Mouse (Mus musculus): ENCODE data around the gene Scaf4. TPM values are rescaled to one million over a fixed set of nuclear protein-coding genes. Genes with fewer than 3 reads are reported as not detected.

The Scaf4 gene
- polyA plus RNA-seq, 1 experiment from 2014 or later = 17.5 TPM

- Histone ChIP-seq H3K4me1 (ENCODE audit: control insufficient read depth in 2 of 2, insufficient read depth in 2 of 2, low read length in 2 of 2) (peaks cover 5 to 27% of the 10 kb centered on the region in 2 experiments; a peak in 3 of 4 replicates), H3K27me3 (ENCODE audit: control insufficient read depth, insufficient read depth, low read length) (no peaks in the 10 kb centered on the region), H3K4me3 (ENCODE audit: control insufficient read depth in 1 of 2, insufficient read depth in 1 of 2, low read depth in 1 of 2, low read length in 2 of 2) (no peak overlapping the region), H3K9ac (ENCODE audit: low read length) (no peak overlapping the region), H3K4me2 (ENCODE audit: low read length) (no peak overlapping the region), H3K36me3 (ENCODE audit: control insufficient read depth, insufficient read depth, low read length) (no peaks in the 10 kb centered on the region), H3K27ac (replicated peaks in 1 of 2; ENCODE audit: control insufficient read depth in 1 of 2, insufficient read depth in 1 of 2, low read depth in 2 of 2, low read length in 2 of 2) (no peak overlapping the region), H3K9me3 (ENCODE audit: control insufficient read depth, low read length) (no peaks in the 10 kb centered on the region)
- 65% methylated on average over 6 of the region's 6 CpGs for WGBS
- no peak for ATAC-seq (ENCODE audit: insufficient number of reproducible peaks, insufficient read depth, low FRiP score, low read depth)
Observed at GRCm38 (mm10) chr16:90275521-90275920, 8.8 kb downstream of the Scaf4 start.

GRCm38 (mm10) chr16:90266581-90266980 is 17.7 kb downstream of the Scaf4 start:
- peaks cover 8% of the 10 kb centered on the region for H3K36me3 ChIP-seq (ENCODE audit: control insufficient read depth, insufficient read depth, low read length)
- no peak for ATAC-seq (ENCODE audit: insufficient number of reproducible peaks, insufficient read depth, low FRiP score, low read depth)
- H3K9ac ChIP-seq (ENCODE audit: low read length) = no peak overlapping the region
- no peaks in the 10 kb centered on the region for H3K27me3 ChIP-seq (ENCODE audit: control insufficient read depth, insufficient read depth, low read length)
- no peak overlapping the region for H3K27ac ChIP-seq (replicated peaks in 1 of 2; ENCODE audit: control insufficient read depth in 1 of 2, insufficient read depth in 1 of 2, low read depth in 2 of 2, low read length in 2 of 2)
- H3K9me3 ChIP-seq (ENCODE audit: control insufficient read depth, low read length) = no peaks in the 10 kb centered on the region
- H3K4me1 ChIP-seq (ENCODE audit: control insufficient read depth in 2 of 2, insufficient read depth in 2 of 2, low read length in 2 of 2) = peaks cover 4 to 42% of the 10 kb centered on the region in 2 experiments
- WGBS = 3% methylated on average over 1 of the region's 1 CpGs
- no peak overlapping the region for H3K4me2 ChIP-seq (ENCODE audit: low read length)
- H3K4me3 ChIP-seq (ENCODE audit: control insufficient read depth in 1 of 2, insufficient read depth in 1 of 2, low read depth in 1 of 2, low read length in 2 of 2) = no peak overlapping the region

- ATAC-seq (ENCODE audit: insufficient number of reproducible peaks, insufficient read depth, low FRiP score, low read depth) = no peak
- H3K4me3 ChIP-seq (ENCODE audit: control insufficient read depth in 1 of 2, insufficient read depth in 1 of 2, low read depth in 1 of 2, low read length in 2 of 2) = no peak overlapping the region
- no peaks in the 10 kb centered on the region for H3K27me3 ChIP-seq (ENCODE audit: control insufficient read depth, insufficient read depth, low read length)
- no peaks in the 10 kb centered on the region for H3K9me3 ChIP-seq (ENCODE audit: control insufficient read depth, low read length)
- peak overlapping the region in 1 of 2 experiments; percentile 56; a peak in 2 of 4 replicates for H3K27ac ChIP-seq (replicated peaks in 1 of 2; ENCODE audit: control insufficient read depth in 1 of 2, insufficient read depth in 1 of 2, low read depth in 2 of 2, low read length in 2 of 2)
- H3K4me2 ChIP-seq (ENCODE audit: low read length) = no peak overlapping the region
- H3K9ac ChIP-seq (ENCODE audit: low read length) = no peak overlapping the region
- peaks cover 4 to 39% of the 10 kb centered on the region in 2 experiments for H3K4me1 ChIP-seq (ENCODE audit: control insufficient read depth in 2 of 2, insufficient read depth in 2 of 2, low read length in 2 of 2)
- H3K36me3 ChIP-seq (ENCODE audit: control insufficient read depth, insufficient read depth, low read length) = peaks cover 18% of the 10 kb centered on the region
- 64% methylated on average over 1 of the region's 1 CpGs for WGBS
Observed at GRCm38 (mm10) chr16:90265106-90265505, 19.2 kb downstream of the Scaf4 start.

GRCm38 (mm10) chr16:90264021-90264420 is 20.3 kb downstream of the Scaf4 start:
- 55% methylated on average over 5 of the region's 5 CpGs for WGBS
- no peak for ATAC-seq (ENCODE audit: insufficient number of reproducible peaks, insufficient read depth, low FRiP score, low read depth)
- Histone ChIP-seq H3K9me3 (ENCODE audit: control insufficient read depth, low read length) (no peaks in the 10 kb centered on the region), H3K9ac (ENCODE audit: low read length) (no peak overlapping the region), H3K4me1 (ENCODE audit: control insufficient read depth in 2 of 2, insufficient read depth in 2 of 2, low read length in 2 of 2) (peaks cover 4 to 38% of the 10 kb centered on the region in 2 experiments), H3K27me3 (ENCODE audit: control insufficient read depth, insufficient read depth, low read length) (no peaks in the 10 kb centered on the region), H3K36me3 (ENCODE audit: control insufficient read depth, insufficient read depth, low read length) (peaks cover 29% of the 10 kb centered on the region), H3K4me2 (ENCODE audit: low read length) (no peak overlapping the region), H3K4me3 (ENCODE audit: control insufficient read depth in 1 of 2, insufficient read depth in 1 of 2, low read depth in 1 of 2, low read length in 2 of 2) (no peak overlapping the region), H3K27ac (replicated peaks in 1 of 2; ENCODE audit: control insufficient read depth in 1 of 2, insufficient read depth in 1 of 2, low read depth in 2 of 2, low read length in 2 of 2) (no peak overlapping the region)

- Histone ChIP-seq H3K27ac (replicated peaks in 1 of 2; ENCODE audit: control insufficient read depth in 1 of 2, insufficient read depth in 1 of 2, low read depth in 2 of 2, low read length in 2 of 2) (no peak overlapping the region), H3K4me3 (ENCODE audit: control insufficient read depth in 1 of 2, insufficient read depth in 1 of 2, low read depth in 1 of 2, low read length in 2 of 2) (no peak overlapping the region), H3K4me2 (ENCODE audit: low read length) (no peak overlapping the region), H3K36me3 (ENCODE audit: control insufficient read depth, insufficient read depth, low read length) (peaks cover 51% of the 10 kb centered on the region), H3K4me1 (ENCODE audit: control insufficient read depth in 2 of 2, insufficient read depth in 2 of 2, low read length in 2 of 2) (peaks cover 4 to 22% of the 10 kb centered on the region in 2 experiments), H3K9me3 (ENCODE audit: control insufficient read depth, low read length) (no peaks in the 10 kb centered on the region), H3K9ac (ENCODE audit: low read length) (no peak overlapping the region), H3K27me3 (ENCODE audit: control insufficient read depth, insufficient read depth, low read length) (no peaks in the 10 kb centered on the region)
- 96% methylated on average over 2 of the region's 2 CpGs for WGBS
- no peak for ATAC-seq (ENCODE audit: insufficient number of reproducible peaks, insufficient read depth, low FRiP score, low read depth)
Observed at GRCm38 (mm10) chr16:90261791-90262190, 22.5 kb downstream of the Scaf4 start.

GRCm38 (mm10) chr16:90260097-90260496 is 24.2 kb downstream of the Scaf4 start:
- Histone ChIP-seq H3K9me3 (ENCODE audit: control insufficient read depth, low read length) (no peaks in the 10 kb centered on the region), H3K36me3 (ENCODE audit: control insufficient read depth, insufficient read depth, low read length) (peaks cover 65% of the 10 kb centered on the region), H3K27ac (replicated peaks in 1 of 2; ENCODE audit: control insufficient read depth in 1 of 2, insufficient read depth in 1 of 2, low read depth in 2 of 2, low read length in 2 of 2) (no peak overlapping the region), H3K27me3 (ENCODE audit: control insufficient read depth, insufficient read depth, low read length) (no peaks in the 10 kb centered on the region), H3K4me2 (ENCODE audit: low read length) (no peak overlapping the region), H3K4me3 (ENCODE audit: control insufficient read depth in 1 of 2, insufficient read depth in 1 of 2, low read depth in 1 of 2, low read length in 2 of 2) (no peak overlapping the region), H3K4me1 (ENCODE audit: control insufficient read depth in 2 of 2, insufficient read depth in 2 of 2, low read length in 2 of 2) (peaks cover 2 to 9% of the 10 kb centered on the region in 2 experiments), H3K9ac (ENCODE audit: low read length) (no peak overlapping the region)
- no peak for ATAC-seq (ENCODE audit: insufficient number of reproducible peaks, insufficient read depth, low FRiP score, low read depth)
- 54% methylated on average over 4 of the region's 4 CpGs for WGBS

GRCm38 (mm10) chr16:90259623-90260022 is 24.7 kb downstream of the Scaf4 start:
- Histone ChIP-seq H3K27me3 (ENCODE audit: control insufficient read depth, insufficient read depth, low read length) (no peaks in the 10 kb centered on the region), H3K4me1 (ENCODE audit: control insufficient read depth in 2 of 2, insufficient read depth in 2 of 2, low read length in 2 of 2) (peaks cover 2 to 6% of the 10 kb centered on the region in 2 experiments), H3K9me3 (ENCODE audit: control insufficient read depth, low read length) (no peaks in the 10 kb centered on the region), H3K36me3 (ENCODE audit: control insufficient read depth, insufficient read depth, low read length) (peaks cover 69% of the 10 kb centered on the region), H3K4me2 (ENCODE audit: low read length) (no peak overlapping the region), H3K27ac (replicated peaks in 1 of 2; ENCODE audit: control insufficient read depth in 1 of 2, insufficient read depth in 1 of 2, low read depth in 2 of 2, low read length in 2 of 2) (no peak overlapping the region), H3K4me3 (ENCODE audit: control insufficient read depth in 1 of 2, insufficient read depth in 1 of 2, low read depth in 1 of 2, low read length in 2 of 2) (no peak overlapping the region), H3K9ac (ENCODE audit: low read length) (no peak overlapping the region)
- 80% methylated on average over 5 of the region's 5 CpGs for WGBS
- no peak for ATAC-seq (ENCODE audit: insufficient number of reproducible peaks, insufficient read depth, low FRiP score, low read depth)

- Histone ChIP-seq H3K36me3 (ENCODE audit: control insufficient read depth, insufficient read depth, low read length) (peaks cover 76% of the 10 kb centered on the region), H3K9me3 (ENCODE audit: control insufficient read depth, low read length) (no peaks in the 10 kb centered on the region), H3K4me2 (ENCODE audit: low read length) (no peak overlapping the region), H3K27me3 (ENCODE audit: control insufficient read depth, insufficient read depth, low read length) (no peaks in the 10 kb centered on the region), H3K4me1 (ENCODE audit: control insufficient read depth in 2 of 2, insufficient read depth in 2 of 2, low read length in 2 of 2) (peaks cover under 1 to 2% of the 10 kb centered on the region in 2 experiments), H3K27ac (replicated peaks in 1 of 2; ENCODE audit: control insufficient read depth in 1 of 2, insufficient read depth in 1 of 2, low read depth in 2 of 2, low read length in 2 of 2) (no peak overlapping the region), H3K4me3 (ENCODE audit: control insufficient read depth in 1 of 2, insufficient read depth in 1 of 2, low read depth in 1 of 2, low read length in 2 of 2) (no peak overlapping the region), H3K9ac (ENCODE audit: low read length) (no peak overlapping the region)
- 91% methylated on average over 7 of the region's 7 CpGs for whole genome bisulfite sequencing
- ATAC-seq (ENCODE audit: insufficient number of reproducible peaks, insufficient read depth, low FRiP score, low read depth) = no peak
Observed at GRCm38 (mm10) chr16:90258950-90259349, 25.4 kb downstream of the Scaf4 start.

Measured in heart, embryonic 14.5 days (tissue).